Mouse (Mus musculus) CH12.LX (cell line): ENCODE measurements at regions not wholly inside any gene's neighbourhood (a gene's known extent, or its start where the extent isn't known, plus 50 kb on each side); places are given as distances from the start of the nearest gene placed in this dataset.

Experiments
- DNase-seq: peaks from one replicate; pipeline ENCODE4 v3.0.0-alpha.2; 2013; ENCODE audit errors: extremely low read depth
- H3K27ac ChIP-seq: 2 replicates; pipeline ENCODE4 v1.5.1; 2012; ENCODE audit warnings: low read depth, mild to moderate bottlenecking, control low read depth, moderate library complexity; ENCODE audit not compliant: insufficient read depth
- H3K27me3 ChIP-seq: replicated peaks from 2 replicates; pipeline ENCODE3; 2012; ENCODE audit warnings: inconsistent platforms
- H3K36me3 ChIP-seq, 2 experiments: replicated peaks in 1 of 2; 2 replicates each; pipeline versions ENCODE3 to v1.6.1; 2012; ENCODE audit warnings: inconsistent platforms in 1 of 2, low read length in 1 of 2, mild to moderate bottlenecking in 1 of 2, mixed read lengths in 1 of 2, moderate library complexity in 1 of 2; ENCODE audit not compliant: control insufficient read depth in 1 of 2, insufficient read depth in 1 of 2
- H3K4me1 ChIP-seq, 2 experiments: 2 replicates each; pipeline ENCODE4 v1.6.1; 2012; ENCODE audit warnings: inconsistent platforms in 1 of 2, moderate library complexity in 1 of 2; ENCODE audit not compliant: insufficient read depth in 2 of 2, control insufficient read depth in 1 of 2
- H3K4me2 ChIP-seq: 2 replicates; pipeline ENCODE4 v1.6.1; 2012; ENCODE audit warnings: low read depth, mild to moderate bottlenecking, control low read depth; ENCODE audit not compliant: poor library complexity, insufficient read depth, severe bottlenecking
- H3K4me3 ChIP-seq, 3 experiments: fragments of 150-350 bp in 1 of 3; sonication (generic) in 1 of 3; replicated peaks in 1 of 3; 2 replicates each; pipeline versions ENCODE3 to v1.5.1; 2011 to 2012; ENCODE audit warnings: low read depth in 2 of 3, low read length in 2 of 3, mild to moderate bottlenecking in 2 of 3, moderate library complexity in 2 of 3, control low read depth in 1 of 3, improper control_type of control experiment in 1 of 3, inconsistent platforms in 1 of 3, mixed read lengths in 1 of 3; ENCODE audit not compliant: poor library complexity in 1 of 3
- H3K79me2 ChIP-seq: replicated peaks from 2 replicates; pipeline ENCODE4 v1.6.1; 2012; ENCODE audit warnings: mild to moderate bottlenecking, moderate library complexity; ENCODE audit not compliant: control insufficient read depth, poor library complexity, insufficient read depth, severe bottlenecking; ENCODE audit errors: extremely low read depth
- H3K9ac ChIP-seq: 2 replicates; pipeline ENCODE4 v1.6.1; 2012; ENCODE audit warnings: low read depth, mild to moderate bottlenecking, control low read depth, moderate library complexity; ENCODE audit not compliant: insufficient read depth
- H3K9me3 ChIP-seq: replicated peaks from 2 replicates; pipeline ENCODE3; 2012; ENCODE audit warnings: low read length, inconsistent platforms, mixed read lengths
- CHD1 ChIP-seq: IDR thresholded peaks from 2 replicates; pipeline ENCODE4 v1.6.1; 2012; ENCODE audit warnings: low read depth, low read length, improper control_type of control experiment, inconsistent platforms
- CHD2 ChIP-seq: IDR thresholded peaks from 2 replicates; pipeline ENCODE4 v1.6.1; 2011; ENCODE audit warnings: low read length, improper control_type of control experiment
- CTCF ChIP-seq, 2 experiments: IDR thresholded peaks in 1 of 2; conservative IDR thresholded peaks in 1 of 2; 2 replicates each; pipeline ENCODE4 v1.5.1; 2011 to 2012; ENCODE audit warnings: low read depth in 2 of 2, low read length in 2 of 2, improper control_type of control experiment in 1 of 2, inconsistent platforms in 1 of 2, mild to moderate bottlenecking in 1 of 2, moderate library complexity in 1 of 2
- ELF1 ChIP-seq: IDR thresholded peaks from 2 replicates; pipeline ENCODE4 v1.6.1; 2014; ENCODE audit warnings: low read depth, mild to moderate bottlenecking, inconsistent platforms, low read length, improper control_type of control experiment
- ETS1 ChIP-seq: conservative IDR thresholded peaks from 2 replicates; pipeline ENCODE4 v1.6.1; 2012; ENCODE audit warnings: low read depth, mild to moderate bottlenecking, inconsistent platforms, low read length, improper control_type of control experiment, moderate library complexity
- GABPA ChIP-seq: IDR thresholded peaks from 2 replicates; pipeline ENCODE4 v1.6.1; 2012; ENCODE audit warnings: low read depth, low read length, improper control_type of control experiment, inconsistent platforms; ENCODE audit not compliant: insufficient replicate concordance
- IRF4 ChIP-seq: IDR thresholded peaks from 2 replicates; pipeline ENCODE4 v1.6.1; 2014; ENCODE audit warnings: low read depth, mild to moderate bottlenecking, inconsistent platforms, low read length, improper control_type of control experiment
- JUND ChIP-seq: conservative IDR thresholded peaks from 2 replicates; pipeline ENCODE4 v1.6.1; 2011; ENCODE audit warnings: low read depth, low read length, improper control_type of control experiment
- KAT2A ChIP-seq: IDR thresholded peaks from 2 replicates; pipeline ENCODE4 v1.6.1; 2012; ENCODE audit warnings: low read length, improper control_type of control experiment, inconsistent platforms; ENCODE audit not compliant: insufficient replicate concordance
- MAFK ChIP-seq: IDR thresholded peaks from 2 replicates; pipeline ENCODE4 v1.6.1; 2011; ENCODE audit warnings: low read length, improper control_type of control experiment; ENCODE audit not compliant: insufficient replicate concordance
- MEF2A ChIP-seq: IDR thresholded peaks from 2 replicates; pipeline ENCODE4 v1.6.1; 2014; ENCODE audit warnings: low read depth, mild to moderate bottlenecking, inconsistent platforms, low read length, improper control_type of control experiment, borderline replicate concordance
- MYC ChIP-seq: IDR thresholded peaks from 2 replicates; pipeline ENCODE4 v1.6.1; 2011; ENCODE audit warnings: low read depth, mild to moderate bottlenecking, improper control_type of control experiment, low read length
- NELFE ChIP-seq: IDR thresholded peaks from 2 replicates; pipeline ENCODE4 v1.6.1; 2011; ENCODE audit warnings: low read depth, low read length, improper control_type of control experiment
- PAX5 ChIP-seq: IDR thresholded peaks from 2 replicates; pipeline ENCODE4 v1.6.1; 2012; ENCODE audit warnings: low read length, inconsistent platforms, mixed read lengths
- RAD21 ChIP-seq: IDR thresholded peaks from 2 replicates; pipeline ENCODE4 v1.6.1; 2011; ENCODE audit warnings: low read depth, mild to moderate bottlenecking, low read length, improper control_type of control experiment, moderate library complexity
- RCOR1 ChIP-seq: conservative IDR thresholded peaks from 2 replicates; pipeline ENCODE4 v1.6.1; 2012; ENCODE audit warnings: low read depth, mild to moderate bottlenecking, inconsistent platforms, low read length, improper control_type of control experiment
- SMC3 ChIP-seq: IDR thresholded peaks from 2 replicates; pipeline ENCODE4 v1.6.1; 2011; ENCODE audit warnings: low read depth, low read length, improper control_type of control experiment
- TBP ChIP-seq: conservative IDR thresholded peaks from 2 replicates; pipeline ENCODE4 v1.6.1; 2011; ENCODE audit warnings: low read depth, low read length, improper control_type of control experiment
- UBTF ChIP-seq: IDR thresholded peaks from 2 replicates; pipeline ENCODE4 v1.6.1; 2012; ENCODE audit warnings: low read depth, mild to moderate bottlenecking, inconsistent platforms, low read length, improper control_type of control experiment, moderate library complexity
- USF2 ChIP-seq: conservative IDR thresholded peaks from 2 replicates; pipeline ENCODE4 v1.6.1; 2011; ENCODE audit warnings: low read depth, low read length, improper control_type of control experiment
- ZMIZ1 ChIP-seq: IDR thresholded peaks from 2 replicates; pipeline ENCODE4 v1.6.1; 2012; ENCODE audit warnings: low read depth, mild to moderate bottlenecking, inconsistent platforms, low read length, improper control_type of control experiment
- ZNF384 ChIP-seq: IDR thresholded peaks from 2 replicates; pipeline ENCODE4 v1.6.1; 2012; ENCODE audit warnings: low read depth, low read length, improper control_type of control experiment, inconsistent platforms
- dilution Hi-C: fragments of 300-500 bp; cut with MboI; formaldehyde crosslinking; loops from 2 replicates; pipeline ENCODE4 v1.14.3; 2020; ENCODE audit warnings: low sequenced_read_pairs; ENCODE audit not compliant: extremely low pct_unique_long_range_greater_than_20kb, extremely low pct_ligation_motif_present
- in situ Hi-C: fragments of 300-500 bp; cut with MboI; formaldehyde crosslinking; loops from 3 replicates; pipeline ENCODE4 v1.14.3; 2019; ENCODE audit warnings: low sequenced_read_pairs, low pct_ligation_motif_present, low pct_unique_long_range_greater_than_20kb, mixed read lengths

GRCm38 (mm10) chr6:18639712-18640383 is 125.2 kb upstream of the Cttnbp2 start:
- Histone ChIP-seq H3K36me3 (no peaks in the 10 kb centered on the region), H3K4me3 (no peak overlapping the region), H3K27me3 (no peaks in the 10 kb centered on the region), H3K79me2 (no peaks in the 10 kb centered on the region), H3K4me1 (peaks cover 2 to 13% of the 10 kb centered on the region in 2 experiments; a peak in 3 of 4 replicates)
- in situ Hi-C loops: no loop called here
- DNase-seq: peak; percentile 4
- TF ChIP-seq MEF2A (no peak), MYC (no peak), ETS1 (no peak), KAT2A (no peak), MAFK (no peak), CTCF (conservative IDR thresholded peaks at IDR 0.05 in 1 of 2, IDR thresholded peaks at IDR 0.05 in 1 of 2; ENCODE audit: low read depth in 2 of 2, low read length in 2 of 2) (no peak), ZMIZ1 (no peak), UBTF (no peak), USF2 (no peak), CHD1 (no peak), JUND (no peak)
- TF ChIP-seq, all 38 proteins: peak for 0
- Histone ChIP-seq H3K9me3 (no peaks in the 10 kb centered on the region), H3K4me2 (no peak overlapping the region), H3K27ac (no peak overlapping the region), H3K9ac (no peak overlapping the region)
- dilution Hi-C loops: no loop called here

- Histone ChIP-seq H3K27ac (no peak overlapping the region), H3K27me3 (no peaks in the 10 kb centered on the region), H3K4me2 (no peak overlapping the region), H3K36me3 (no peaks in the 10 kb centered on the region), H3K4me1 (peaks cover 0 to 12% of the 10 kb centered on the region in 2 experiments; a peak in 2 of 4 replicates), H3K4me3 (no peak overlapping the region), H3K9ac (no peak overlapping the region), H3K9me3 (no peaks in the 10 kb centered on the region), H3K79me2 (no peaks in the 10 kb centered on the region)
- in situ Hi-C loops: no loop called here
- TF ChIP-seq NELFE (no peak), GABPA (no peak), IRF4 (no peak), ZNF384 (no peak), TBP (no peak), ZMIZ1 (no peak), RCOR1 (no peak), SMC3 (no peak), ELF1 (no peak), PAX5 (no peak), CHD2 (no peak), RAD21 (no peak)
- DNase-seq: no peak
- dilution Hi-C loops: no loop called here
Measured at GRCm38 (mm10) chr6:18648898-18649591, 134.4 kb upstream of the Cttnbp2 start.
